Mouse (Mus musculus) adrenal gland, adult 10 weeks (tissue): ENCODE measurements around the gene Cyp2d11. TPM values are rescaled to one million over a fixed set of nuclear protein-coding genes. Genes with fewer than 3 reads are reported as not detected.

Source experiments
- polyA plus RNA-seq: library from polyadenylated mRNA; stranded (reverse); fragments of 350-450 nt; fragmentation: Illumina TruSeq; extraction: RNeasy Lipid Tissue Mini Kit (QIAGEN cat#74804); gene quantifications from one replicate; pipeline ENCODE4 v1.2.3, GENCODE M21; 2014; ENCODE audit warnings: low read depth, low replicate concordance

The Cyp2d11 gene
- not detected for polyA plus RNA-seq

GRCm38 (mm10) chr15:82393922-82394321, at the start of gene Cyp2d11:
Gene Cyp2d11, minus strand, starts transcription at chr15:82394022.

DNA sequence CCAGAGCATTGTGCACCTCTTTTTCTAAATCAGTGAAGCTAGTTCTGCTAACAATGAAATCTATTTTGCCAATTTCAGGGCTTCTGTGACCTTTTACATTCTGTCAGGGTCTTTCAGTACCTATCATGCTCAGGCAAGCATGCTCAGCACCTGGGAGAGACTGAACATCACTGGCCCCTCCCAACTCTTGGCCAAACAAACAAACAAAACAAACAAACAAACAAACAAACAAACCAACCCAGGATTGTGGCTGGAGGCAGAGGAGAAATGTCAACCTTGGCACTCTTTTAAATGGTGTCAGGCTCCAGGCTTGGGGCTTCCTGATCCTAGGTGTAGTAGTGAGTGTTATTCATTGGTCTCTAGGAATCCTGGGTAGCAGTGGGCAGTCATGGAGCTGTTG, 39.3 kb upstream of the Cyp2d11 start, which contains the start of gene Cyp2d9:
Gene Cyp2d9, plus strand, starts transcription at position 301 of the 400 bp plus-strand sequence.

GRCm38 (mm10) chr15:82406981-82407380, 13.2 kb upstream of the Cyp2d11 start, which contains the start of gene Cyp2d10:
Gene Cyp2d10, minus strand, starts transcription at chr15:82407195.

DNA sequence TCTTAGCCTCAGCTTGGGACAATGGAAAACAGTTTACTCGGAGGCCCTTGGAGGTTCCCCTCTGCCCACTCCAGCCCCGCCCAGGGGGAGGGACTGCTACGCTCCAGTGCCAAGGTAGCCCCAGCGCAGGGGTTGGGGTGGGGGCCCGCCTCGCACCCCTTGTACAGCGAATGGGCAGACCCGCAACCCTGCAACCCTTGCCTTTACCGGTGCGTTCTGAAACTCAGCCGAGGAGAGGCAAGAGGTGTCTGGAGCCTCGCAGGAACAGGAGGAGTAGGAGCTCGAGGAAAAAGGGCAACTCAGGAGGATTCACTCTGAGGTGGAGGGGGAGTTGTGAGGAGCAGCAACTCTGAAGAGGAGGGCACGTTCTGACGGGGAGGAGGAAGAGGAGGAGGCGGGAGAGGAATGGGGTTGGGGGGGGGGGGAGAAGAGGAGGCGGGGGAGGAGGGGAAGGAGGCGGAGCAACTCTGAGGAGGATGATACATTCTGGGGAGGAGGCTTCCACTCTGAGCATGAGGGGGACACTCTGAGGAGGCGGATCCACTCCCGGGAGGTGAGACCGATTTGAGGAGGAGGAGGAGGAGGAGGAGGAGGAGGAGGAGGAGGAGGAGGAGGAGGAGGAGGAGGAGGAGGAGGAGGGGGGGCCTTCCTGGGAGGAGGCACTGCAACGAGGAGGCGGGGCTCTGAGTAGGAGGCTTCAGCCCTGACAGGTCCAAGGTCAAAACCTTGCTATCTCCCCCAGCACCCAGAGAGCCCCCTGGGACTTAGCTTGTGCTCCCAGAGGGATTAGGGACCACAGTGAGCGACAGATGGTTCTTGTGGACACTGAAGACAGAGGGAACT, 13.7 kb downstream of the Cyp2d11 start, which contains the start of gene Cyp2d22:
Gene Cyp2d22, minus strand, starts transcription at position 390 of the 843 bp plus-strand sequence.

GRCm38 (mm10) chr15:82354126-82354945, 39.5 kb downstream of the Cyp2d11 start, which contains the start of gene Ndufa6:
Gene Ndufa6, minus strand, starts transcription at chr15:82354322.

Other genes starting within 250 kb of the Cyp2d11 start
- 14.1 TPM for gene Srebf2, start 246.8 kb downstream of the Cyp2d11 start, polyA plus RNA-seq
- not detected for gene Shisa8, start 181.2 kb downstream of the Cyp2d11 start, polyA plus RNA-seq
- not detected for gene Tnfrsf13c, start 169.7 kb downstream of the Cyp2d11 start, polyA plus RNA-seq
- gene Cenpm, start 149.3 kb downstream of the Cyp2d11 start, polyA plus RNA-seq, result not detected
- gene 1500009C09Rik, start 141.6 kb downstream of the Cyp2d11 start, polyA plus RNA-seq, result not detected
- 2.0 TPM for gene Sept3, start 119.1 kb downstream of the Cyp2d11 start, polyA plus RNA-seq
- not detected for gene Wbp2nl, start 95.1 kb downstream of the Cyp2d11 start, polyA plus RNA-seq
- gene Naga, start 55.1 kb downstream of the Cyp2d11 start, polyA plus RNA-seq, result 15.0 TPM
- not detected for gene Pheta2, start 55.1 kb downstream of the Cyp2d11 start, polyA plus RNA-seq
- gene Smdt1, start 55.1 kb downstream of the Cyp2d11 start, polyA plus RNA-seq, result 42.5 TPM
- 353 TPM for gene Ndufa6, start 39.7 kb downstream of the Cyp2d11 start, polyA plus RNA-seq
- gene Cyp2d22, start 13.8 kb downstream of the Cyp2d11 start, polyA plus RNA-seq, result 18.1 TPM
- not detected for gene Cyp2d10, start 13.2 kb upstream of the Cyp2d11 start, polyA plus RNA-seq
- gene Cyp2d9, start 39.4 kb upstream of the Cyp2d11 start, polyA plus RNA-seq, result not detected
- gene Cyp2d12, start 161.1 kb upstream of the Cyp2d11 start, polyA plus RNA-seq, result not detected
- not detected for gene Cyp2d34, start 226.9 kb upstream of the Cyp2d11 start, polyA plus RNA-seq